Comparison of ENCODE assay signal across 18 mouse cellular contexts in genomic region chr5:52813312-52813711, GRCm38 (mm10).
"Had no signal": no experiment of that assay in that cellular context is flagged by ENCODE, and none has a peak within 500 bp of the region (broad histone marks: within the 10 kb centered on the region; RNA-seq: fewer than 3 reads in every experiment).

No protein-coding gene starts in this region.

- H3K4me1 ChIP-seq: midbrain, embryonic 10.5 days; midbrain, embryonic 12.5 days; neural tube, embryonic 13.5 days; neural tube, embryonic 15.5 days had no signal

- H3K27me3 ChIP-seq: midbrain, embryonic 12.5 days; neural tube, embryonic 13.5 days; neural tube, embryonic 15.5 days had no signal

- H3K4me3 ChIP-seq: midbrain, embryonic 10.5 days; midbrain, embryonic 12.5 days; myocyte; neural tube, embryonic 13.5 days; neural tube, embryonic 15.5 days had no signal

- H3K27ac ChIP-seq: midbrain, embryonic 10.5 days; midbrain, embryonic 12.5 days; neural tube, embryonic 13.5 days; neural tube, embryonic 15.5 days had no signal

- H3K9me3 ChIP-seq: midbrain, embryonic 10.5 days; midbrain, embryonic 12.5 days; neural tube, embryonic 13.5 days; neural tube, embryonic 15.5 days had no signal

- DNase-seq: lung, adult 18-20 months; lung, embryonic 14.5 days; lung, postnatal 10 days; lung, postnatal 4 days; midbrain, embryonic 14.5 days; retina, postnatal 1 day; right cerebral cortex, adult 18-20 months; right cerebral cortex, postnatal 25 days; right cerebral cortex, postnatal 4 days; spleen, adult 18-20 months; thymus, adult 18-20 months; thymus, postnatal 14 days; thymus, postnatal 36 days had no signal
